Mouse (Mus musculus): ENCODE measurements at regions not wholly inside any gene's neighbourhood (a gene's known extent, or its start where the extent isn't known, plus 50 kb on each side); places are given as distances from the start of the nearest gene placed in this dataset.

DNA sequence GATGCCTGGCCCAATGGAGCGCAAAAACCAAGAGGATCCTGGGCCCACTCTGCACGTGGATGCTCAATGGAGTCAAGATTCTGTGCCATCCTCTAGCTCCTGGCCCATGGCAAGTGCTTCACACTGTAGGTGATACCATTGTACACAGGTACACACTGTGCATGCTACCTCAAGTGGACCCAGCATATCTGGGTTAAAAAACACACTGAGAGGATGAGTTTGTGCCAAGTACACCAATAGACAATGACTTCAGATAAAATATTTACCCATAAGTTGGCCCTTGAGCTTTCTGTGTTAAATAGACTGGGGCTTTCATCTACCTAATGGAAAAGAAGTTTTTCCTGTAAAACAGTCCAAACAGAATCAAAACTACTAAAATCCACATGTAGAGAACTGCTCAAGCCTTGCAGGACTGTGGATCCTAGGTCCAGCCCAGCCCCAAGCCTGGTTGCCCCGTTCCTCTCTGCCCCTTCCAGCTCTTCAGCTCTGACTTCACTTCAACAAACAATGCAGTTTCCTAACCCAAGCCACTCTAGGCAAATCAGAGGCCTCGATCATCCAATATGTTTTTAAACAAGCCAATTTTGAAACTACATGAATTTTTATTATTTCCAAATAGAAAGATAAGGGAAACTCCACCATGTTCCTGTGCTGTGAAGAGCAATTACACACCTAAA lies 247.5 kb downstream of the Mreg start:
- H3K9me3 ChIP-seq, result no peaks in the 10 kb centered on the region
- H3K4me3 ChIP-seq, result no peak overlapping the region
- no peaks in the 10 kb centered on the region for H3K27me3 ChIP-seq
- no peak overlapping the region for H3K27ac ChIP-seq (replicated peaks)
- ATAC-seq (replicated peaks), result no peak
- no peaks in the 10 kb centered on the region for H3K36me3 ChIP-seq
- H3K4me2 ChIP-seq (replicated peaks), result no peak overlapping the region
- H3K4me1 ChIP-seq, result no peaks in the 10 kb centered on the region
- WGBS, result 87% methylated on average over 4 of the region's 4 CpGs
- H3K9ac ChIP-seq (replicated peaks), result no peak overlapping the region

DNA sequence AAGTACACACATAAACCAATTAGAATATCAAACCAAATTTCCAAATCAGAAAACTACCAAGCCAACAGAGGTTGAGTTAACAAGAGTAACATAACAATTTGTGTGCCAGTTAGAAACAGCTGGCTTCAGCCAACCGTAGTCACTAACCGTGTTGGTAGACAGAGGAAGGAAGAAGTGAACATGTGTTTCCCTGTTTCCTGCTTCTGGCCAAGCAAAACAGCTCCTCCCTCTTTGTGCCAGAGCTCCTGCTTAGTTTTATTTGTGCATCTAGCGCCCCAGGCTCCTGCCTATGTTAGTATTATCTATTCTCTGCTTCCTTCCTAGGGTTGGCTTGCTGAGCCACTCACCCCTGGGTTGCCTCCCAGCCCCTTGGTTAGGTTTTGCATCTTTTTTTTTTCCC lies 255.2 kb downstream of the Mreg start:
- Histone ChIP-seq H3K36me3 (no peaks in the 10 kb centered on the region), H3K9me3 (no peaks in the 10 kb centered on the region), H3K9ac (replicated peaks) (no peak overlapping the region), H3K27ac (replicated peaks) (no peak overlapping the region), H3K4me2 (replicated peaks) (no peak overlapping the region), H3K27me3 (no peaks in the 10 kb centered on the region), H3K4me3 (no peak overlapping the region), H3K4me1 (no peaks in the 10 kb centered on the region)
- ATAC-seq (replicated peaks), result no peak
- 71% methylated on average over 3 of the region's 3 CpGs for WGBS

DNA sequence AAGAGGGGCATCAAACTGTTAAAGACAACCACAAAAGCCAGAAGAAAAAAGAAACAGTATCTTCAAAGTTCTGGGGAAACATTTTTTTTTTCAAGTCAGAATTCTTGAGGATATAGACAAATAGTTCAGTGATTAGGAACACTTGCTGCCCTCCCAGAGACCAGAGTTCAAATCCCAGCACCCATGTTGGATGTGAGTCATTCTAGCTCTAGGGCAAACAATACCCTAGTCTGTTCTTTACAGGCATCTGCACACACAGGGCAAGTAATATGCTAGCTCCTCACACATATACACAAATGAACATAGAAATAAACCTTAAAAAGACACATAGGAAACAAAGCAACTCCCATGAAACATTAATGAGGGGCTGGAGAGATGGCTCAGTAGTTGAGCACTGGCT lies 256.8 kb downstream of the Mreg start:
- Histone ChIP-seq H3K4me2 (replicated peaks) (no peak overlapping the region), H3K4me3 (no peak overlapping the region), H3K36me3 (no peaks in the 10 kb centered on the region), H3K27ac (replicated peaks) (no peak overlapping the region), H3K4me1 (no peaks in the 10 kb centered on the region), H3K9me3 (no peaks in the 10 kb centered on the region), H3K9ac (replicated peaks) (no peak overlapping the region), H3K27me3 (no peaks in the 10 kb centered on the region)
- ATAC-seq (replicated peaks), result no peak

DNA sequence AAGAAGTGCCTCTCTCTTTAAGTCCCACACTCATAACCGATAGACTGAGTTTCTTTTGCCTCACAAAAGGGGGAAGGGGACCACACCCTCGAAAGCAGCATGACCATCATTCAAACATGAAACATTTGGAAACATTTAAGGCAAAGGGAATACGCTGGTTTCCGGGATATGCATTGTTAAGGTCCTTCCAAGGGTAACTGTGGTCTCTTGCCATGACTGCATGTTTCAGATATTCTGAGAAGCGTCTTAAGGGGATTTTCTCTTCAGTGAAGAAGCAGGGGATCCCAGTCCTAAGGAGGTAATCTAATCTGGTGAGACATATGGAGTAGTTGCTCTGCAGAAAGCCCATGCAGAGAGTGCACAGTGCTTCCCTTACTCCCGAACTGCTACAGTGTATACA lies 258.8 kb downstream of the Mreg start:
- H3K9me3 ChIP-seq, result no peaks in the 10 kb centered on the region
- no peak overlapping the region for H3K9ac ChIP-seq (replicated peaks)
- no peak overlapping the region for H3K4me2 ChIP-seq (replicated peaks)
- H3K4me3 ChIP-seq, result no peak overlapping the region
- WGBS, result 86% methylated on average over 6 of the region's 6 CpGs
- H3K4me1 ChIP-seq, result no peaks in the 10 kb centered on the region
- H3K27me3 ChIP-seq, result no peaks in the 10 kb centered on the region
- ATAC-seq (replicated peaks), result no peak
- no peak overlapping the region for H3K27ac ChIP-seq (replicated peaks)
- no peaks in the 10 kb centered on the region for H3K36me3 ChIP-seq

DNA sequence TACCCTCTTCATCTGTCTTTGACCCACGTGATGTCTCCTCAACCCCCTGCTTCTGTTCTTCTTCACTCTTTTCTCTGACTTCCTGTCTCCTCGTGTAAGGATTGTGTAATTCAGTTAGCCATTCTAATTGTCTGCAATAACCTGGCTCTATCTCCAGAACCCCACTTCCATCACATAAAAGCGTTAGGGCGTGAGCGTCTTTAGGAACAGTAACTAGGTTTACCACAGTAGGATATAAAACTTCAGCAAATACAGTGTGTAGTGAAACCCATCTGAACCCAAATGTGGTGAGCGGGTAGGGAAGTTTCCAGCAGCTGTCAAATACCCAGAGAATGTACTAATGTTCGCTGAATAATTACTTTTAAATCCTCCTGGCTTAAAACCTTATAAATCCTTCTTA lies 262.6 kb downstream of the Mreg start:
- Histone ChIP-seq H3K27ac (replicated peaks) (no peak overlapping the region), H3K9ac (replicated peaks) (no peak overlapping the region), H3K9me3 (no peaks in the 10 kb centered on the region), H3K4me1 (no peaks in the 10 kb centered on the region), H3K36me3 (no peaks in the 10 kb centered on the region), H3K4me2 (replicated peaks) (no peak overlapping the region), H3K27me3 (no peaks in the 10 kb centered on the region), H3K4me3 (no peak overlapping the region)
- ATAC-seq (replicated peaks), result no peak
- WGBS, result 79% methylated on average over 7 of the region's 7 CpGs

DNA sequence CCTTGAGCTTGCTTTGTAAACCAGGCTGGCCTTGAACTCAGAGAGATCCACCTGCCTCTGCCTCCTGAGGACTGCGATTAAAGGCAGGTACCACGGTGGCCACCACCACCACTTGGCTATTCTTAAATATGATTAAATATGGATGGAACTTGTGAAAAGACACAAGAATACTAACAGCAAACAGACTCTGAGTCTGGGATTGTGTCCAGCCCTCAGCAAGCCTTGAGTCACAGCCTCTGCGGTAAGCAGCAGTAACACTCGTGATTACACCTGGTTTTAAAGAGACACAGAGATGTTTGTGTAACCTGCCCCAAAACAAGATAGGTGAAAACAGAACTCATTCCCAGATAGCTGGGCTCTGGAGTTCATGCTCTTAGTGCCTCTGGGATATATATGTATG lies 263.4 kb downstream of the Mreg start:
- H3K4me1 ChIP-seq, result no peaks in the 10 kb centered on the region
- no peak overlapping the region for H3K27ac ChIP-seq (replicated peaks)
- H3K9me3 ChIP-seq, result no peaks in the 10 kb centered on the region
- no peak overlapping the region for H3K9ac ChIP-seq (replicated peaks)
- H3K36me3 ChIP-seq, result no peaks in the 10 kb centered on the region
- no peak for ATAC-seq (replicated peaks)
- no peak overlapping the region for H3K4me3 ChIP-seq
- WGBS, result 98% methylated on average over 4 of the region's 4 CpGs
- no peaks in the 10 kb centered on the region for H3K27me3 ChIP-seq
- H3K4me2 ChIP-seq (replicated peaks), result no peak overlapping the region

DNA sequence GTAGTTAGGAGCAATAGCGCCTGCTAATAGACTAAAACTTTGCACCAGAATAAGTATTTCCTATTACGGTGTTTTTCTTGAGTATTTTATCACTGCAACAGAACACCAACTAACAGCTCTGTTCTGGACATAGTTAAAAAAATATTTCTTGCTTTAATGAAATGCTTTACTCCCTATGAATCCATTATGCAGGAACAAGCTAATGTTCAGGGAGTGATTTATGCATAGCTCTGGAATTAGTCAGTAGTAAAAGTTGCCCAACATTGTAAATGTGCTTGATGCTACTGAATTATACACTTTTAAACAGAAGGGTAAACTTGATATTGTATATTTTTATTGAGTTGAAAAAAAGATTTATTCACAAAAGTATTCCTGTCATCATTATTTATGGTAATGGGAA lies 264.6 kb downstream of the Mreg start:
- Histone ChIP-seq H3K27me3 (no peaks in the 10 kb centered on the region), H3K36me3 (no peaks in the 10 kb centered on the region), H3K9ac (replicated peaks) (no peak overlapping the region), H3K4me3 (no peak overlapping the region), H3K9me3 (no peaks in the 10 kb centered on the region), H3K4me1 (no peaks in the 10 kb centered on the region), H3K4me2 (replicated peaks) (no peak overlapping the region), H3K27ac (replicated peaks) (no peak overlapping the region)
- 97% methylated on average over 2 of the region's 2 CpGs for WGBS
- no peak for ATAC-seq (replicated peaks)

DNA sequence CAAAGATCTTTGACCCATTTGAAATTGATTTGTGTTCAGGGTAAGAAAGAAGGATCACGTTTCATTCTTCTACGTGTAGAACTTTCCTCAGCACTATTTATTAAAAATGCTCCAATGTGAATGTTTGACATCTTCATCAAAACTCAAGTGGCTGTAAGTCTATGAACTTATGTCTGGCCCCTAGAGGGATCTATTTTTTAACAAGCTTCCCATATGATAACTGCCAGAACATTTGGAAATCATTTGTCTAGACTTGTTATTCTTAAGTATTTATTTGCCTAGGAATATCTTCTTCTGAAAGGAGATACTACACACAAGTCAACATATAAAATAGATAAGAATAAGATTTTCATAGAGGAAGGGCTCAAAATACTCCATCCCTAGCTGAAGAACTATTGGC lies 265.2 kb downstream of the Mreg start:
- Histone ChIP-seq H3K27ac (replicated peaks) (no peak overlapping the region), H3K36me3 (no peaks in the 10 kb centered on the region), H3K4me1 (no peaks in the 10 kb centered on the region), H3K9me3 (no peaks in the 10 kb centered on the region), H3K27me3 (no peaks in the 10 kb centered on the region), H3K4me3 (no peak overlapping the region), H3K9ac (replicated peaks) (no peak overlapping the region), H3K4me2 (replicated peaks) (no peak overlapping the region)
- no peak for ATAC-seq (replicated peaks)
- 81% methylated on average over 2 of the region's 2 CpGs for WGBS

DNA sequence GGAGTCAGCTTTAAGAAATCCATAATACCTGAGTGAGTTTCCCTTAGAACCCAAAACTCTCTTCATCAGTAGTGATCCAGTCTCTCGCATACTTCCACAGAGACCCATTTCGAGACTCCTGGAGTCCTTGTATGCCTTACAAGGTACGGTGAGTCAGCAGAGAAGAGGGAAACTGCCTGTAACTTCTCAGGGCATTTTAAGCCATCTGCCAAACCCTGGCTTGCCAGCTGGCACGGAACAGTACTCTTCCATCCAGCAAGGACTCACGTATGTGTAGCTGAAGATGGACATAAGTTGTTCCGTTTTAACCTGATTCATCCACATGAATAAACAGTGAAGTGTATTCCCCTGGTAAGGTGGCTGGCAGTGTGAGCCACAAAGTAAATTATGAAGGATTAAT lies 267.0 kb downstream of the Mreg start:
- no peak overlapping the region for H3K4me2 ChIP-seq (replicated peaks)
- 82% methylated on average over 6 of the region's 6 CpGs for WGBS
- H3K36me3 ChIP-seq, result no peaks in the 10 kb centered on the region
- no peak overlapping the region for H3K4me3 ChIP-seq
- no peak overlapping the region for H3K9ac ChIP-seq (replicated peaks)
- H3K27ac ChIP-seq (replicated peaks), result no peak overlapping the region
- ATAC-seq (replicated peaks), result no peak
- H3K4me1 ChIP-seq, result 0 out of 2 replicates have a peak, but pooled peaks cover 3% of the 10 kb centered on the region
- H3K27me3 ChIP-seq, result no peaks in the 10 kb centered on the region
- no peaks in the 10 kb centered on the region for H3K9me3 ChIP-seq

DNA sequence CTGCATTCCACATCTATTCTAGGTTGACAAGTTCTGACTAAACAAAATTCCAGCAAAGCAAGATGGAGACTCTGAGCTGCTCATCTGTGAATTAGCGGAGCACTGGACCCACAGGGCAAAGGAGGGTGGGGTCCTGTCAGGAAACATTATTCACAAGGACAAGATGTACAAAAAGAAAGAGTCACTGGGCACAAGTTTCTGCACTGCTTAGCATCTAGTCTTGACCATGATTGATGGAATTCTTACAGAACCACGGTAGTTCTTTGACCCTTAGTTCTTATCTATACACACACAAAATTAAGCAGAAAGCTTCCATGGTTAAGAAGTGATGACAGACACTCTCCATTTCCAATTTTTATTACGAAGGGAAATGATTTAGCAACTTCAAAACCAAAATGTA lies 267.6 kb downstream of the Mreg start:
- Histone ChIP-seq H3K9ac (replicated peaks) (no peak overlapping the region), H3K4me3 (no peak overlapping the region), H3K4me2 (replicated peaks) (no peak overlapping the region), H3K9me3 (no peaks in the 10 kb centered on the region), H3K27ac (replicated peaks) (no peak overlapping the region), H3K4me1 (0 out of 2 replicates have a peak, but pooled peaks cover 3% of the 10 kb centered on the region), H3K36me3 (no peaks in the 10 kb centered on the region), H3K27me3 (no peaks in the 10 kb centered on the region)
- no peak for ATAC-seq (replicated peaks)
- 90% methylated on average over 3 of the region's 3 CpGs for WGBS

DNA sequence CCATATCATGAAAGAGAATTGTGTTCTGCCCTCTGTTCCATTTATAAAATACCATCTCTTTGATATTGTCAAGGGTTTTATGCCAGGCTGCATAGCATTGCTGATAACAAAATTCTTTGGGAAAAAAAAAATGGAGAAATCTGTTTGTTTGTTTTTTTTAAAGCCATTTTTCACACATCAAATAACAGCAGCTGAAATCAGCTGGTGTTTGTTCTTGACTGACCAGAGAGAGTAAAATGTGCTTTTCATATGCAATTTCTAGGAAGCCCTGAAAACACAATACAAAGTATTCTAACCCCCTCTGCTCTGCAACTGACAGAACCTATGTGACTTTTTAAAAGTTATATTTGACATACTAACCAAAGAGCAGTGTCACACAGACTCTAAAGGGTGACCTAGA lies 270.0 kb downstream of the Mreg start:
- Histone ChIP-seq H3K36me3 (no peaks in the 10 kb centered on the region), H3K9me3 (no peaks in the 10 kb centered on the region), H3K27me3 (no peaks in the 10 kb centered on the region)

DNA sequence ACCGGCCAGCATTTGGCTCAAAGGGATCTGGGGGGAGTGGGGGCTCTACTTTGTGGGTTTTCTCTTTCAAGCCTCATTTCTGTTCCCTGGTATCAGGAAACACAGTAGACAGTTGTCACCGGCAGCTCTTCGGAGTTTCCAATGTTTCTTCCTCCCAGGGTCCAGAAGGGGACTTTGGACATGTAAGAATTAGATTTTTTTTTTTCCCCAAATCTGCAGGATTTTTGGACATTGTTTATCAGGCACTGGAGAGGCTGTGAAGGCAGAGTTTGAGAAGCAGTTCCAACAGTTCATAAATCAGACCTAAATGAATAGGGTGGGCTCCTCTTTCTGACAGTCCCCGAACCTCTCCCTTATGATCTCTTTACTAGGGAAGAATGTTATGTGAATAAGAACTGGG lies 270.4 kb downstream of the Mreg start:
- Histone ChIP-seq H3K9me3 (no peaks in the 10 kb centered on the region), H3K27ac (replicated peaks) (no peak overlapping the region), H3K4me3 (no peak overlapping the region), H3K9ac (replicated peaks) (no peak overlapping the region), H3K4me1 (0 out of 2 replicates have a peak, but pooled peaks cover 3% of the 10 kb centered on the region), H3K27me3 (no peaks in the 10 kb centered on the region), H3K36me3 (no peaks in the 10 kb centered on the region), H3K4me2 (replicated peaks) (no peak overlapping the region)
- no peak for ATAC-seq (replicated peaks)
- WGBS, result 47% methylated on average over 4 of the region's 4 CpGs

More for the DNA sequence above, 270.0 kb downstream of the Mreg start:
- ATAC-seq (replicated peaks), result no peak
- H3K4me2 ChIP-seq (replicated peaks), result no peak overlapping the region
- 0 out of 2 replicates have a peak, but pooled peaks cover 3% of the 10 kb centered on the region for H3K4me1 ChIP-seq
- H3K27ac ChIP-seq (replicated peaks), result no peak overlapping the region
- no peak overlapping the region for H3K4me3 ChIP-seq
- H3K9ac ChIP-seq (replicated peaks), result no peak overlapping the region

DNA sequence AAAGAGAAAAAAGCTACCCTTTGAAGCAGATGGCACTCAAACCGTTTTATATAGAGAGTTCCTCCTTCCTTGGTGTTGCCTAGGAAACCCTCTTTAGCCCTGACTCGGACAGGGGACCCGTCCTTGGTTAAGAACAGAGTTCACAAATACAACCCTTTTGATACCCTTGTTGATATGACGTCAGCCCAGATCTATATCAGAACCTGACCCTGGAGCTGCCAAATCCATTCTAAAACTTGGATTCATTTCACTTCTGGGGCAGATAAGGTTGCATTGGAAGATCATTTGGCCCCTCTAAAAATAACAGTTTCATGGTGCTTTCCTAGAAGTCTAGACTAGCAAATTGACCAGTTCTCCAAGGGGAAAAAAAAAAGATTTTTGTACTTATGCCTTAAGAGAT lies 271.2 kb downstream of the Mreg start:
- Histone ChIP-seq H3K9me3 (no peaks in the 10 kb centered on the region), H3K4me1 (0 out of 2 replicates have a peak, but pooled peaks cover 3% of the 10 kb centered on the region), H3K4me2 (replicated peaks) (no peak overlapping the region), H3K4me3 (no peak overlapping the region), H3K9ac (replicated peaks) (no peak overlapping the region), H3K27me3 (no peaks in the 10 kb centered on the region), H3K36me3 (no peaks in the 10 kb centered on the region), H3K27ac (replicated peaks) (no peak overlapping the region)
- no peak for ATAC-seq (replicated peaks)
- 40% methylated on average over 4 of the region's 4 CpGs for WGBS

Measured in forebrain, embryonic 15.5 days (tissue).